Mouse (Mus musculus): Measurements from ENCODE around the gene Podnl1. TPM values are rescaled to one million over a fixed set of nuclear protein-coding genes. Genes with fewer than 3 reads are reported as not detected.

The Podnl1 gene
- polyA plus RNA-seq, 1 experiment from 2014 or later: 0.41 TPM

DNA sequence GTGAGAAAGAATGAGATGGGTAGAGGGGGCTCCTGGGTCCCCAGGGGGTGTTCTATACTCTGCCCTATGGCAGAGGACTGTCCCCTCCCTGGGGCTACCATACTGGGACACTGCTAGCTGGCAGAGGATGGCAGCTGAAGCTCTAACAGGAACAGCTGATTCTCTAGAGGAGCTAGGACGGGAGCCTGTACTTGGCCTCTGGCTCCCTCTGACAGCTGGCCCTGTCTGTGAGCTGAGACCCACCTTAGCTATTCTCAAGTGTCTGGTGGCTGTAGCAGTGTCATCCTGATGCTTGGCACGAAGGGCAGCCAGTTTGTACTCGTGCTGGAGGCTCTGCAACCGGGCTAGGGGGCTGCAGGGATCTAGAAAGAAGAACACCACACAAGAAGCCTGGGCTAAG is 15.0 kb downstream of the Podnl1 start:
- H3K9ac ChIP-seq (ENCODE audit: low read length): no peak overlapping the region
- H3K27ac ChIP-seq (ENCODE audit: low read length): no peak overlapping the region
- no peak overlapping the region for H3K4me2 ChIP-seq (ENCODE audit: low read depth, low read length)
- WGBS: 97% methylated on average over 4 of the region's 4 CpGs
- H3K27me3 ChIP-seq (ENCODE audit: control insufficient read depth, insufficient read depth, low read depth, low read length): no peaks in the 10 kb centered on the region
- no peak overlapping the region for H3K4me3 ChIP-seq (ENCODE audit: low read length)
- peaks cover 65% of the 10 kb centered on the region for H3K36me3 ChIP-seq (ENCODE audit: control insufficient read depth, insufficient read depth, low read length)
- H3K4me1 ChIP-seq (replicated peaks; ENCODE audit: control insufficient read depth, insufficient read depth, low read length): no peaks in the 10 kb centered on the region
- ATAC-seq (ENCODE audit: low read depth): no peak
- no peaks in the 10 kb centered on the region for H3K9me3 ChIP-seq (ENCODE audit: control insufficient read depth, low read length)

DNA sequence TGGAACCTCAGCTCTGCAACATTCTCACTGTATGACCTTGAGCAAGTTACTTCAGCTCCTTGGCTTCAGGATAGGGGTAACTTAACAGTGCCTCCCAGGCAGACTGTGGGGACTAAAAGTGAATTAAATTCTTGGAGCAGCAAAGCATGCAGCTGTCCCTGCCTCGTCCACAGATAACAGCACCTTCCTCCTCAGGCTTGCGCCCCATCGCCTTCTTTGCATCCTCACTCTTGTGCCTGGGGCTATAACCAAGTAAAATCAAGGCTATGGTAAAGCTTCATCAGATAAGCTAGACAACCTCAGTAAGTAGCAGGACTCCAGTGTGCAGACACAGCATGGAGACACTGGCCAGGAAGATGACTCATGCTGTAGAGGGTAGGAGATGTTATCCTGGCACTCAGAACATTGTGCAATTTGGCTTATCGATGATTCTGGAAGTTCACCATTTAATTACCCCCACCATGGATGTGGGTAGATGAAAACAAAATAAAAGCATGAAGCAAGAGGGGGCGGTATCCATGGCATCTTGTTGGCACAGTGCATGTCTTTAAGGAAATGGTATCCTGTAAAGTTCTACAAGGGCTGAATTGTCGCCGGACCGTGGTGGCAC is 19.0 kb downstream of the Podnl1 start:
- WGBS: 91% methylated on average over 8 of the region's 8 CpGs
- ATAC-seq (ENCODE audit: low read depth): no peak

DNA sequence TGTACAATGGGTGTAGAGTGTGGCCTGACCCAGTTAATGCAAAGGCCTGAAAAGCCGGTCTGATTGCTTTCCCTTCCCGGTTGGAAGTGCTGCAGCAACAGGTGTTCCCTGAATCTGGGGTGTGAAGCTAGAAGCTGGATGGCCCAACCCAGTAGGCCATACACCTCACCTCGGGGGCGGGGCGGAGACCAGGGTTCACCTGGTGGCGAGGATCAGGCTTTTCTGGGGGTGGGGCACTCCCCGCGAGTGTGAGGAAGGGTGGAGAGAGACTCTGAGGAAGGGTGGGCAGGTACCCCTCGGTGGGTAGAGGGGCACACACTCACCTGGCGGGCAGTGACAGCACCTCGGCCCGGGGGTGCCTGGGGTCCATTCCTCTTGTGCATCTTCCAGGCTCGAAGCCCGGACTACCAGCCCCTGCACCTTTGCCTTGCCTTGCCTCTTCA is 21.6 kb downstream of the Podnl1 start:
- Histone ChIP-seq H3K27me3 (ENCODE audit: control insufficient read depth, insufficient read depth, low read depth, low read length) (no peaks in the 10 kb centered on the region), H3K4me3 (ENCODE audit: low read length) (peak overlapping the region; percentile 73), H3K9me3 (ENCODE audit: control insufficient read depth, low read length) (no peaks in the 10 kb centered on the region), H3K27ac (ENCODE audit: low read length) (peak overlapping the region; percentile 76), H3K9ac (ENCODE audit: low read length) (peak overlapping the region; percentile 91), H3K4me1 (replicated peaks; ENCODE audit: control insufficient read depth, insufficient read depth, low read length) (peaks cover 11% of the 10 kb centered on the region), H3K4me2 (ENCODE audit: low read depth, low read length) (peak overlapping the region; percentile 97), H3K36me3 (ENCODE audit: control insufficient read depth, insufficient read depth, low read length) (peaks cover 18% of the 10 kb centered on the region)
- 7% methylated on average over 13 of the region's 14 CpGs for WGBS
- ATAC-seq (ENCODE audit: low read depth): peak; percentile 51

More for the DNA sequence above, 19.0 kb downstream of the Podnl1 start:
- no peak overlapping the region for H3K4me2 ChIP-seq (ENCODE audit: low read depth, low read length)
- no peaks in the 10 kb centered on the region for H3K27me3 ChIP-seq (ENCODE audit: control insufficient read depth, insufficient read depth, low read depth, low read length)
- H3K9me3 ChIP-seq (ENCODE audit: control insufficient read depth, low read length): no peaks in the 10 kb centered on the region
- H3K9ac ChIP-seq (ENCODE audit: low read length): no peak overlapping the region
- no peak overlapping the region for H3K4me3 ChIP-seq (ENCODE audit: low read length)
- peaks cover 11% of the 10 kb centered on the region for H3K4me1 ChIP-seq (replicated peaks; ENCODE audit: control insufficient read depth, insufficient read depth, low read length)
- H3K36me3 ChIP-seq (ENCODE audit: control insufficient read depth, insufficient read depth, low read length): peaks cover 38% of the 10 kb centered on the region
- H3K27ac ChIP-seq (ENCODE audit: low read length): no peak overlapping the region

DNA sequence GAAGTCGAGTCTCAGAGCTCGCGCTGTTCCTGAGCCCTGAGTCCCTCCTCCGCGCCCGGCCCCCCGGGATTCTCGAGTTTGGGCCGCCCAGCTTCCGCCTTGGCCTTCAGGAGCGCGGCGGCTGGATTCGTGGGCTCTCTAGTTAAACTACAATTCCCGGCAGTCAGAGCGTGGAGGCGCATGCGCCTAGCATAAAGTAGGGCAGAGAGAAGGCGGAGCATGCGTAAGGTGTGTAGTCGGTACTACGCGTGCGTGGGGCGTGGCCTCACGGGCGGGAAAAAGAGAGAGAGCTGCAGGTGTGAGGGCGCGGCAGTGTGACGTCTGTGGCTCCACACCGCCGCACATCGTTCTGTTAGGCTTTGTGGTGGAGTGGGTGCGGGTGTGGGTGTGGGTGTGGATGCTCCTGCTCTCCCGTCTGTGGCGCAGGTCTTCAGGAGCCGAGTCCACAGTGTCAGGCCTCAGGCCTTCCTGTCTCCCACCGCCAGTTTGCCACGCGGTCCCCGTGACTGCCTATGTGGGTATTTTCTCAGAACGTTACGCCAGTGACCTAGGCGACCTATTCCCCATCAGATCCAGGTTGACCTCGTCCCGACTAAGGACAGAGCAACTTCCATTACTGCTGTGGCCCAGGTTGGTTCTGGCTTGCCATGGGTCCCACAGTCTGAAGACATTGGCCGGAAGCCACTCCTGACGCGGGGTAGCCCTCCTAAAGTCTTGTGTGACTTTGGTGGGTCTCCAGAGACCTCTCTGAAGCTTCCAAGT is 22.2 kb downstream of the Podnl1 start, which contains the start of the genes Cc2d1a and 4930432K21Rik:
Cc2d1a (minus strand) TSS at position 168 of the 762 bp plus-strand sequence.
4930432K21Rik (plus strand) TSS at position 257 of the 762 bp plus-strand sequence.
- Histone ChIP-seq H3K9ac (ENCODE audit: low read length) (peak within 1 kb of the TSS; percentile 91), H3K36me3 (ENCODE audit: control insufficient read depth, insufficient read depth, low read length) (peaks cover 13% of the 10 kb centered on the region), H3K4me2 (ENCODE audit: low read depth, low read length) (peak within 1 kb of the TSS; percentile 97), H3K9me3 (ENCODE audit: control insufficient read depth, low read length) (no peaks in the 10 kb centered on the region), H3K27ac (ENCODE audit: low read length) (peak within 1 kb of the TSS; percentile 76), H3K27me3 (ENCODE audit: control insufficient read depth, insufficient read depth, low read depth, low read length) (no peaks in the 10 kb centered on the region), H3K4me3 (ENCODE audit: low read length) (peak within 1 kb of the TSS; percentile 73), H3K4me1 (replicated peaks; ENCODE audit: control insufficient read depth, insufficient read depth, low read length) (peaks cover 11% of the 10 kb centered on the region)
- WGBS: 12% methylated on average over 49 of the region's 49 CpGs
- ATAC-seq (ENCODE audit: low read depth): peak; percentile 97

DNA sequence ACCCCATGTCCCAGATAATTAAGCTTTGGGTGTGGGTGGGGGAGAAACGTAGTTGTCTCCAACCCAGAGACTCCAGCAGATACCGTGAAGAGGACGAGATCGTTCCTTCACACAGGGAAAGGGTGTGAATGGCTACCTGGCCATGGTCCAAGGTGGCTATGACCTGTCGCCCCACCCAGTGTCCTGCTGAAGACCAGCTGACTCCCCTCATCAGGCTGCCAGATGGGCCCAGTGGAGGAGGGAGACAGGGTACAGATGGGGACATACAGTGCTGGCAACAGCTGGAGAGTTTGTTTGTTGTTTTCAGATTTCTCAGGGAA is 22.7 kb downstream of the Podnl1 start:
- WGBS: 50% methylated on average over 5 of the region's 5 CpGs
- Histone ChIP-seq H3K4me3 (ENCODE audit: low read length) (peak overlapping the region; percentile 73), H3K36me3 (ENCODE audit: control insufficient read depth, insufficient read depth, low read length) (peaks cover 8% of the 10 kb centered on the region), H3K9ac (ENCODE audit: low read length) (peak overlapping the region; percentile 64), H3K27ac (ENCODE audit: low read length) (no peak overlapping the region), H3K27me3 (ENCODE audit: control insufficient read depth, insufficient read depth, low read depth, low read length) (no peaks in the 10 kb centered on the region), H3K4me1 (replicated peaks; ENCODE audit: control insufficient read depth, insufficient read depth, low read length) (peaks cover 11% of the 10 kb centered on the region), H3K4me2 (ENCODE audit: low read depth, low read length) (peak overlapping the region; percentile 97), H3K9me3 (ENCODE audit: control insufficient read depth, low read length) (no peaks in the 10 kb centered on the region)
- ATAC-seq (ENCODE audit: low read depth): no peak

DNA sequence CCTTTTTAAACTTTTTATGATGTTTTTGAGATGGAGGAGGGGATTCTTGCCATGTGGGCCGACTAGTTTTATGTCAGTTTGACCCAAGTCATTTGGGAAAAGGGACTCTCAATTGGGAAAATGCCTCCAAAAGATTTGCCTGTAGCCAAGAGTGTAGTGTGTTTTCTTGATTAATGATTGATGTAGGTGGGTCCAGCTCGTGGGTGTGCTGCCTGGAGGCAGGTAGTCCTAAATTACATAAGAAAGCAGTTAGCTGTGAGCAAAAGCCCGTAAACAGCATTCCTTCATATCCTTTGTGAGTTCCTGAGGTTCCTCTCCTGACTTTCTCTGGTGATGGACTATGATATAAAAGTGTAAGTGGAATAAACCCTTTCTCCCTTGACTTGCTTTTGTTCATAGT is 23.4 kb downstream of the Podnl1 start:
- 58% methylated on average over 3 of the region's 3 CpGs for WGBS
- H3K27ac ChIP-seq (ENCODE audit: low read length): no peak overlapping the region

DNA sequence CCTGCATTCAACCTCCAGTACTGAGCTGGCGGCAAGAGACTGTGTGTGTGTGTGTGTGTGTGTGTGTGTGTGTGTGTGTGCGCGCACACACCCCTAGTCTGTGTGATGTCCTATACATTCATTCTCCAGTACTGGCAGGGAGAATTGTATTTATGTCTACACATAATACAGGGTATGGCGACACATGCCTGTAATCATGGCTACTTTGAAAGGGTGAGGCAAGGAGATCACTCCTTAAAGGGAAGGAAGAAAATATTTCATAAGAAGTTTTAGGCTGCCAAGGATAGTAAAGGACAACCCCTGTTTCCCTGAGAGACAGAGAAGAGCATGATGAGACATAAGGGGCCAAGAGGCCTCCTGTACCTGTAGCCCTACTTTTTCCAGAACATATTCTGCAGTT is 31.8 kb downstream of the Podnl1 start:
- WGBS: 93% methylated on average over 4 of the region's 4 CpGs
- Histone ChIP-seq H3K4me1 (replicated peaks; ENCODE audit: control insufficient read depth, insufficient read depth, low read length) (no peaks in the 10 kb centered on the region), H3K9ac (ENCODE audit: low read length) (no peak overlapping the region), H3K36me3 (ENCODE audit: control insufficient read depth, insufficient read depth, low read length) (no peaks in the 10 kb centered on the region), H3K27me3 (ENCODE audit: control insufficient read depth, insufficient read depth, low read depth, low read length) (no peaks in the 10 kb centered on the region), H3K9me3 (ENCODE audit: control insufficient read depth, low read length) (no peaks in the 10 kb centered on the region), H3K27ac (ENCODE audit: low read length) (no peak overlapping the region), H3K4me3 (ENCODE audit: low read length) (no peak overlapping the region), H3K4me2 (ENCODE audit: low read depth, low read length) (no peak overlapping the region)
- ATAC-seq (ENCODE audit: low read depth): no peak

More for the DNA sequence above, 23.4 kb downstream of the Podnl1 start:
- no peak overlapping the region for H3K4me2 ChIP-seq (ENCODE audit: low read depth, low read length)
- no peak for ATAC-seq (ENCODE audit: low read depth)
- peaks cover 11% of the 10 kb centered on the region for H3K4me1 ChIP-seq (replicated peaks; ENCODE audit: control insufficient read depth, insufficient read depth, low read length)
- no peaks in the 10 kb centered on the region for H3K27me3 ChIP-seq (ENCODE audit: control insufficient read depth, insufficient read depth, low read depth, low read length)
- H3K4me3 ChIP-seq (ENCODE audit: low read length): no peak overlapping the region
- H3K9ac ChIP-seq (ENCODE audit: low read length): no peak overlapping the region
- H3K36me3 ChIP-seq (ENCODE audit: control insufficient read depth, insufficient read depth, low read length): peaks cover 2% of the 10 kb centered on the region; the same call in 1 of the 2 replicates
- H3K9me3 ChIP-seq (ENCODE audit: control insufficient read depth, low read length): no peaks in the 10 kb centered on the region

DNA sequence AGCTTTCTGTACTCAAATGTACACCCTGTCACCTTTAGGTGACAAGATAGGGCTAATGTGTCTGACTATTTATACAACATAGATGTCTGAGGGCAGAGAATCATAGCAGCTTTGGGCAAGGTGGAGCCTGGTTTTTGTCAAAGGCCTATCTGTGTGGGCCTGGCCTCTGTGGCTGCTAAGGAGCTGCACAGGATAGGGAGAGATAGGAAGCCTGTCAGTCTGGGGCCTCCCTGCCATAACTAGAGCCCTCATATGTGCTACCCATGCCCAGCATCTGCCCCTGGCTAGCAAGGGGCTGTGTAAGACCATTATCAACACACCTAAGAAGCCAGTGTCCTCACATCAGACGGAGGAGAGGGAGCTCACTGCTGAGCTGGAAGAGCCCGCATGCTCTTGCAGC is 41.9 kb downstream of the Podnl1 start:
- Histone ChIP-seq H3K4me1 (replicated peaks; ENCODE audit: control insufficient read depth, insufficient read depth, low read length) (no peaks in the 10 kb centered on the region), H3K9me3 (ENCODE audit: control insufficient read depth, low read length) (no peaks in the 10 kb centered on the region), H3K9ac (ENCODE audit: low read length) (no peak overlapping the region), H3K4me2 (ENCODE audit: low read depth, low read length) (no peak overlapping the region), H3K4me3 (ENCODE audit: low read length) (no peak overlapping the region), H3K27me3 (ENCODE audit: control insufficient read depth, insufficient read depth, low read depth, low read length) (no peaks in the 10 kb centered on the region), H3K36me3 (ENCODE audit: control insufficient read depth, insufficient read depth, low read length) (peaks cover 5% of the 10 kb centered on the region), H3K27ac (ENCODE audit: low read length) (no peak overlapping the region)
- 85% methylated on average over 2 of the region's 2 CpGs for WGBS
- ATAC-seq (ENCODE audit: low read depth): no peak

DNA sequence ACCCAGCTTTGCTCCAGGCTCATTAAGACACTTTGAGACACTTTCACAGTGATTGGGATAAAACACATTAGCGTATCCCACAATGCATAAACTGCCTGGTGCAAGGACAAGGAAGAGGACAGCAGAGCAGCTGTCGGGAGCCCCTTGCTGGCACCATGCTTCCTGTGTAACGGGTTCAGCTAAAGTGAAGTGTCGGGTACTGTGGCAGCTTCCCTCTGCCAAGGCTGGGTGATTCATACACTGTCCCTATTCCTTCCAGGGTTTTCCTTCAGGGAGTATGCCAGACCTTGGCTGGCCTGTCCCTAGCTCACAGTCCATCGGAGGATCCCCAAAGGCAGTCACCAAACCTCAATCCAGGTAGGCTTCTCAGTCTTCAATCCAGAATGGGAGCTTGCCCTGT is 44.3 kb downstream of the Podnl1 start:
- Histone ChIP-seq H3K4me2 (ENCODE audit: low read depth, low read length) (no peak overlapping the region), H3K4me1 (replicated peaks; ENCODE audit: control insufficient read depth, insufficient read depth, low read length) (no peaks in the 10 kb centered on the region), H3K9me3 (ENCODE audit: control insufficient read depth, low read length) (no peaks in the 10 kb centered on the region), H3K27ac (ENCODE audit: low read length) (no peak overlapping the region), H3K9ac (ENCODE audit: low read length) (no peak overlapping the region), H3K4me3 (ENCODE audit: low read length) (no peak overlapping the region), H3K27me3 (ENCODE audit: control insufficient read depth, insufficient read depth, low read depth, low read length) (no peaks in the 10 kb centered on the region), H3K36me3 (ENCODE audit: control insufficient read depth, insufficient read depth, low read length) (peaks cover 14% of the 10 kb centered on the region)
- no peak for ATAC-seq (ENCODE audit: low read depth)
- WGBS: 85% methylated on average over 5 of the region's 5 CpGs

Measured in lung, embryonic 16.5 days (tissue).